Mouse (Mus musculus) spleen, postnatal 14 days (tissue): ENCODE results near the gene Serpinb6a.
"Not testable (repeated sequence)": the region's sequence is repeated elsewhere in the genome, so short reads cannot be mapped to it uniquely, and the experiment has no call there.

ENCODE experiments used
- DNase-seq, 2 experiments: peaks; one replicate each; pipeline ENCODE4 v3.0.0; 2021 to 2022; ENCODE audit warnings: low spot score in 2 of 2

Gene Serpinb6a

GRCm38 (mm10) chr13:33989625-33990024 lies 13.0 kb downstream of the Serpinb6a start:
- no peak for DNase-seq

GRCm38 (mm10) chr13:33966574-33966973 lies 36.0 kb downstream of the Serpinb6a start:
- no peak for DNase-seq

GRCm38 (mm10) chr13:33966025-33966412 lies 36.6 kb downstream of the Serpinb6a start:
- no peak for DNase-seq

GRCm38 (mm10) chr13:33965056-33966024 lies 37.3 kb downstream of the Serpinb6a start:
- no peak for DNase-seq

- peak; percentile 15 to 27 for DNase-seq
Measured at GRCm38 (mm10) chr13:33964206-33965046, 38.2 kb downstream of the Serpinb6a start, which contains the start of gene Nqo2. Nqo2 (plus strand) TSS chr13:33964687.

GRCm38 (mm10) chr13:33959771-33960170 lies 42.8 kb downstream of the Serpinb6a start:
- no peak for DNase-seq

- DNase-seq: no peak
Measured at GRCm38 (mm10) chr13:33956571-33957421, 45.8 kb downstream of the Serpinb6a start.

GRCm38 (mm10) chr13:33952947-33953346 lies 49.6 kb downstream of the Serpinb6a start:
- no peak for DNase-seq

GRCm38 (mm10) chr13:33952075-33952449 lies 50.5 kb downstream of the Serpinb6a start:
- no peak for DNase-seq

GRCm38 (mm10) chr13:33951308-33952074 lies 51.1 kb downstream of the Serpinb6a start:
- DNase-seq: no peak

- DNase-seq: peak in 1 of 2 experiments; percentile 13
Measured at GRCm38 (mm10) chr13:33942212-33942779, 60.3 kb downstream of the Serpinb6a start.

- no peak for DNase-seq
Measured at GRCm38 (mm10) chr13:33941288-33941808, 61.2 kb downstream of the Serpinb6a start.

GRCm38 (mm10) chr13:33937587-33937986 lies 65.0 kb downstream of the Serpinb6a start:
- not testable (repeated sequence) for DNase-seq

- DNase-seq: no peak
Measured at GRCm38 (mm10) chr13:33937151-33937550, 65.4 kb downstream of the Serpinb6a start.

GRCm38 (mm10) chr13:33935465-33936181 lies 67.0 kb downstream of the Serpinb6a start:
- no peak for DNase-seq

GRCm38 (mm10) chr13:33934743-33935142 lies 67.9 kb downstream of the Serpinb6a start:
- no peak for DNase-seq

- DNase-seq: no peak
Measured at GRCm38 (mm10) chr13:33930912-33931311, 71.7 kb downstream of the Serpinb6a start.

GRCm38 (mm10) chr13:33930281-33930680 lies 72.3 kb downstream of the Serpinb6a start:
- no peak for DNase-seq

- DNase-seq: no peak
Measured at GRCm38 (mm10) chr13:33921699-33922098, 80.9 kb downstream of the Serpinb6a start.
